Mouse (Mus musculus) thymus, adult 2 months (tissue): ENCODE data around the gene AA792892. TPM values are rescaled to one million over a fixed set of nuclear protein-coding genes. Genes with fewer than 3 reads are reported as not detected.
"Not testable (repeated sequence)": the region's sequence is repeated elsewhere in the genome, so short reads cannot be mapped to it uniquely, and the experiment has no call there.

Experiments used
- DNase-seq: peaks from one replicate; pipeline ENCODE4 v3.0.0; 2021
- H3K27ac ChIP-seq: fragments of 200-500 bp; 2 replicates; pipeline ENCODE4 v1.5.1; 2012; ENCODE audit warnings: low read length, control low read depth; ENCODE audit not compliant: control insufficient read depth, insufficient read depth
- H3K27me3 ChIP-seq: fragments of 200-500 bp; 2 replicates; pipeline ENCODE4 v1.6.1; 2012; ENCODE audit warnings: mild to moderate bottlenecking, low read length, moderate library complexity, mixed read lengths; ENCODE audit not compliant: control insufficient read depth, insufficient read depth
- H3K36me3 ChIP-seq: fragments of 200-500 bp; 2 replicates; pipeline ENCODE4 v1.6.1; 2012; ENCODE audit warnings: mild to moderate bottlenecking, low read length, moderate library complexity; ENCODE audit not compliant: control insufficient read depth, insufficient read depth
- H3K4me1 ChIP-seq: fragments of 200-500 bp; replicated peaks from 2 replicates; pipeline ENCODE4 v1.6.1; 2012; ENCODE audit warnings: low read length; ENCODE audit not compliant: control insufficient read depth, insufficient read depth
- H3K4me3 ChIP-seq: fragments of 200-500 bp; 2 replicates; pipeline ENCODE4 v1.5.1; 2012; ENCODE audit warnings: mild to moderate bottlenecking, low read length, control low read depth, moderate library complexity; ENCODE audit not compliant: control insufficient read depth, insufficient read depth
- WGBS: fragments of 180-500 bp; shearing (Covaris S2); methylation state at CpG from one replicate; pipeline ENCODE4 v1.1.7; 2018; 5-methylcytosine and 5-hydroxymethylcytosine counted together
- polyA plus RNA-seq: library from polyadenylated mRNA; depleted of rRNA; stranded (reverse); fragments of >200 nt; gene quantifications from 2 replicates; pipeline ENCODE4 v1.2.3, GENCODE M21; 2012; rRNA removed

AA792892 gene
- not detected in 2 replicates for polyA plus RNA-seq

DNA sequence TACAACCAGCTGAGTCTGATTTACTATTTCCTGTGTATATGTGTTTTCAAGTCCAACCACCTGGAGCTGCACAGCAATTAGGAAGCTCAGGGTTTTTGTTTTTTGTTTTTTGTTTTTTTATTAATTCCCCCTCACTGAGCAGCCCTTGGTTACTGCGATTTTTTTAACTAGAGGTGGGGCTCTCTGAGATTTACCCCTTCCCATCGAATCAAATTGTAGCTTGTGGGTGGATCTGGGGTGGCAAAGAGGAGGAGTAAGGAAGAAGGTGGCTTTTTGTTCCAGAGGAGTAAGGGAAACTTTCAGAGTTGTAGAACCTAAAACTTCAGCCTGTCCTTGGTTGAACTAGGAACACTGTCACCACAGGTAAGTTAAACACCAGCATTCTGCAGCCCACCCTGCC is at the start of gene AA792892:
Gene AA792892 (plus strand): TSS at position 301 of the 400 bp plus-strand sequence.
- DNase-seq, H3K36me3 ChIP-seq, H3K27me3 ChIP-seq, H3K27ac ChIP-seq, H3K4me3 ChIP-seq, H3K4me1 ChIP-seq: not testable (repeated sequence)
- no CpG with 5 or more reads among the region's 2 CpGs for WGBS

- not testable (repeated sequence) for H3K27ac ChIP-seq, DNase-seq, H3K4me3 ChIP-seq, H3K36me3 ChIP-seq, H3K27me3 ChIP-seq, H3K4me1 ChIP-seq
- WGBS, result 100% methylated on average over 1 of the region's 1 CpGs
Measured at GRCm38 (mm10) chr5:94306696-94307095, 32.9 kb upstream of the AA792892 start, which contains the start of gene A430089I19Rik. A430089I19Rik (minus strand) TSS chr5:94306796.

GRCm38 (mm10) chr5:94314135-94314534 is 25.4 kb upstream of the AA792892 start, which contains the start of gene Gm6502:
Gm6502 (plus strand) TSS chr5:94314435.
- WGBS, result no CpG with 5 or more reads among the region's 2 CpGs
- not testable (repeated sequence) for H3K4me3 ChIP-seq, H3K27ac ChIP-seq, H3K36me3 ChIP-seq, DNase-seq, H3K27me3 ChIP-seq, H3K4me1 ChIP-seq

Other genes with a start within 250 kb of the AA792892 start
- gene Gm3106, start 121.7 kb upstream of the AA792892 start, polyA plus RNA-seq, result not detected in 2 replicates
- gene A430089I19Rik, start 33.0 kb upstream of the AA792892 start, polyA plus RNA-seq, result not detected in 2 replicates
- 0.08 TPM in 1 of 2 replicates, not detected in the other for gene Gm6502, start 25.3 kb upstream of the AA792892 start, polyA plus RNA-seq
- not detected in 2 replicates for gene Gm7682, start 106.0 kb downstream of the AA792892 start, polyA plus RNA-seq
- gene Gm3139, start 186.5 kb downstream of the AA792892 start, polyA plus RNA-seq, result not detected in 2 replicates